Mouse (Mus musculus): Measurements from ENCODE around the gene Dusp8. TPM values are rescaled to one million over a fixed set of nuclear protein-coding genes. Genes with fewer than 3 reads are reported as not detected.
A peak's percentile ranks its signal among the peaks of the same experiment; 100 is the strongest.

Dusp8 gene
- total RNA-seq, 1 experiment: 1.2 TPM

- H3K9me3 ChIP-seq (ENCODE audit: control insufficient read depth, insufficient read depth, low read depth, low read length): no peaks in the 10 kb centered on the region
- H3K9ac ChIP-seq (ENCODE audit: insufficient read depth, low read depth, low read length, poor library complexity, severe bottlenecking): peak overlapping the region; percentile 90
- H3K36me3 ChIP-seq (ENCODE audit: control insufficient read depth, insufficient read depth, low read length, poor library complexity, severe bottlenecking): no peaks in the 10 kb centered on the region
- peak overlapping the region; percentile 82 to 96 for H3K4me3 ChIP-seq (ENCODE audit: insufficient read depth in 1 of 2, low read depth in 1 of 2, low read length in 2 of 2, poor library complexity in 1 of 2, severe bottlenecking in 1 of 2)
- no peak overlapping the region for H3K27ac ChIP-seq (ENCODE audit: insufficient read depth, low read depth, low read length, poor library complexity, severe bottlenecking)
- no peak for DNase-seq (ENCODE audit: low read depth, low spot score)
- TF ChIP-seq ZNF384 (IDR thresholded peaks at IDR 0.05; ENCODE audit: low read depth, low read length): no peak
- no peak for TF ChIP-seq HCFC1 (IDR thresholded peaks at IDR 0.05; ENCODE audit: borderline replicate concordance, insufficient read depth, low read length)
- no peak for TF ChIP-seq CHD2 (IDR thresholded peaks at IDR 0.05; ENCODE audit: low read depth, low read length)
- TF ChIP-seq MAFK (IDR thresholded peaks at IDR 0.05; ENCODE audit: insufficient read depth, low read depth, low read length): no peak
- no peak for TF ChIP-seq ZC3H11A (IDR thresholded peaks at IDR 0.05; ENCODE audit: borderline replicate concordance, low read depth, low read length)
- H3K4me1 ChIP-seq (ENCODE audit: control insufficient read depth in 2 of 2, insufficient read depth in 2 of 2, low read length in 2 of 2, poor library complexity in 1 of 2): peaks cover 0 to 4% of the 10 kb centered on the region in 2 experiments; a peak in 1 of 4 replicates
- in situ Hi-C loops (cut with MboI; ENCODE audit: low sequenced_read_pairs in 2 of 2, unreplicated experiment in 2 of 2): no loop called here
These were observed 35.3 kb downstream of the Dusp8 start for GRCm38 (mm10) chr7:142060185-142060930.

DNA sequence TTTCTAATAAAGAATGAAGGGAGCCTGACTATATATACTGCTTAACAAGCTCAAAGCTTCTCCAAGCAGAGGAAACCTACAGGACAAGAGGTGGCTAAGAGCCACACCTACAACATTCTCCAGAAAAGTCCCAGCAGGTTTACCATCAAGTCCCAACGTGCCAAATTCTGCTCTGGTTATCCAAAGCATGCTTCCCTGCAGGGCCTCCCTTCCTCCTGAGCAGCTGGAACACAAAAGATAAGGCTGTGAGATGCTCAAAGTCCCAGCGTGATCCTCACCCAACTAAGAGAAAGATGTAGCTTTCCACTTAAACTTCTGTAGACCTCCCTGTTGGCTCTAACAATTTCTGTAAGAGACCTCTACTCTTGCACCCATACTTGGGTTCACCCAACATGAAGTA lies 36.6 kb downstream of the Dusp8 start:
- Histone ChIP-seq H3K36me3 (ENCODE audit: control insufficient read depth, insufficient read depth, low read length, poor library complexity, severe bottlenecking) (no peaks in the 10 kb centered on the region), H3K9ac (ENCODE audit: insufficient read depth, low read depth, low read length, poor library complexity, severe bottlenecking) (no peak overlapping the region), H3K9me3 (ENCODE audit: control insufficient read depth, insufficient read depth, low read depth, low read length) (no peaks in the 10 kb centered on the region), H3K4me3 (ENCODE audit: insufficient read depth in 1 of 2, low read depth in 1 of 2, low read length in 2 of 2, poor library complexity in 1 of 2, severe bottlenecking in 1 of 2) (no peak overlapping the region), H3K27ac (ENCODE audit: insufficient read depth, low read depth, low read length, poor library complexity, severe bottlenecking) (no peak overlapping the region), H3K4me1 (ENCODE audit: control insufficient read depth in 2 of 2, insufficient read depth in 2 of 2, low read length in 2 of 2, poor library complexity in 1 of 2) (peaks cover 0 to 4% of the 10 kb centered on the region in 2 experiments; a peak in 1 of 4 replicates)
- TF ChIP-seq ZC3H11A (IDR thresholded peaks at IDR 0.05; ENCODE audit: borderline replicate concordance, low read depth, low read length) (no peak), ZNF384 (IDR thresholded peaks at IDR 0.05; ENCODE audit: low read depth, low read length) (no peak), MAFK (IDR thresholded peaks at IDR 0.05; ENCODE audit: insufficient read depth, low read depth, low read length) (no peak), HCFC1 (IDR thresholded peaks at IDR 0.05; ENCODE audit: borderline replicate concordance, insufficient read depth, low read length) (no peak), CHD2 (IDR thresholded peaks at IDR 0.05; ENCODE audit: low read depth, low read length) (no peak)
- DNase-seq (ENCODE audit: low read depth, low spot score): no peak
- in situ Hi-C loops (cut with MboI; ENCODE audit: low sequenced_read_pairs in 2 of 2, unreplicated experiment in 2 of 2): no loop called here

GRCm38 (mm10) chr7:142057121-142057520 lies 38.5 kb downstream of the Dusp8 start:
- Histone ChIP-seq H3K9ac (ENCODE audit: insufficient read depth, low read depth, low read length, poor library complexity, severe bottlenecking) (no peak overlapping the region), H3K4me1 (ENCODE audit: control insufficient read depth in 2 of 2, insufficient read depth in 2 of 2, low read length in 2 of 2, poor library complexity in 1 of 2) (peaks cover 0 to 4% of the 10 kb centered on the region in 2 experiments; a peak in 1 of 4 replicates), H3K4me3 (ENCODE audit: insufficient read depth in 1 of 2, low read depth in 1 of 2, low read length in 2 of 2, poor library complexity in 1 of 2, severe bottlenecking in 1 of 2) (no peak overlapping the region), H3K9me3 (ENCODE audit: control insufficient read depth, insufficient read depth, low read depth, low read length) (no peaks in the 10 kb centered on the region), H3K36me3 (ENCODE audit: control insufficient read depth, insufficient read depth, low read length, poor library complexity, severe bottlenecking) (no peaks in the 10 kb centered on the region), H3K27ac (ENCODE audit: insufficient read depth, low read depth, low read length, poor library complexity, severe bottlenecking) (no peak overlapping the region; the same call in 1 of the 2 replicates)
- TF ChIP-seq HCFC1 (IDR thresholded peaks at IDR 0.05; ENCODE audit: borderline replicate concordance, insufficient read depth, low read length): no peak
- TF ChIP-seq ZC3H11A (IDR thresholded peaks at IDR 0.05; ENCODE audit: borderline replicate concordance, low read depth, low read length): no peak
- DNase-seq (ENCODE audit: low read depth, low spot score): no peak
- in situ Hi-C loops (cut with MboI; ENCODE audit: low sequenced_read_pairs in 2 of 2, unreplicated experiment in 2 of 2): no loop called here

- in situ Hi-C loops (cut with MboI; ENCODE audit: low sequenced_read_pairs in 2 of 2, unreplicated experiment in 2 of 2): no loop called here
- H3K36me3 ChIP-seq (ENCODE audit: control insufficient read depth, insufficient read depth, low read length, poor library complexity, severe bottlenecking): no peaks in the 10 kb centered on the region
- no peaks in the 10 kb centered on the region for H3K9me3 ChIP-seq (ENCODE audit: control insufficient read depth, insufficient read depth, low read depth, low read length)
- H3K4me1 ChIP-seq (ENCODE audit: control insufficient read depth in 2 of 2, insufficient read depth in 2 of 2, low read length in 2 of 2, poor library complexity in 1 of 2): peaks cover 0 to 4% of the 10 kb centered on the region in 2 experiments; a peak in 1 of 4 replicates
- no peak overlapping the region for H3K9ac ChIP-seq (ENCODE audit: insufficient read depth, low read depth, low read length, poor library complexity, severe bottlenecking)
- no peak overlapping the region for H3K4me3 ChIP-seq (ENCODE audit: insufficient read depth in 1 of 2, low read depth in 1 of 2, low read length in 2 of 2, poor library complexity in 1 of 2, severe bottlenecking in 1 of 2)
- no peak overlapping the region for H3K27ac ChIP-seq (ENCODE audit: insufficient read depth, low read depth, low read length, poor library complexity, severe bottlenecking)
- no peak for TF ChIP-seq HCFC1 (IDR thresholded peaks at IDR 0.05; ENCODE audit: borderline replicate concordance, insufficient read depth, low read length)
- no peak for TF ChIP-seq MAFK (IDR thresholded peaks at IDR 0.05; ENCODE audit: insufficient read depth, low read depth, low read length)
- no peak for TF ChIP-seq ZNF384 (IDR thresholded peaks at IDR 0.05; ENCODE audit: low read depth, low read length)
- TF ChIP-seq CHD2 (IDR thresholded peaks at IDR 0.05; ENCODE audit: low read depth, low read length): no peak
- TF ChIP-seq ZC3H11A (IDR thresholded peaks at IDR 0.05; ENCODE audit: borderline replicate concordance, low read depth, low read length): no peak
- no peak for DNase-seq (ENCODE audit: low read depth, low spot score)
These were observed 39.0 kb downstream of the Dusp8 start for GRCm38 (mm10) chr7:142056601-142057061.
